Mouse (Mus musculus) E14TG2a.4 (cell line): ENCODE results near the gene Armc6.

ENCODE experiments used
- CTCF ChIP-seq: conservative IDR thresholded peaks from 2 replicates; pipeline ENCODE4 v1.5.1; 2014; ENCODE audit warnings: low read length
- POU5F1 ChIP-seq: IDR thresholded peaks from 2 replicates; pipeline ENCODE4 v1.6.1; 2014; ENCODE audit warnings: low read length, borderline replicate concordance

DNA sequence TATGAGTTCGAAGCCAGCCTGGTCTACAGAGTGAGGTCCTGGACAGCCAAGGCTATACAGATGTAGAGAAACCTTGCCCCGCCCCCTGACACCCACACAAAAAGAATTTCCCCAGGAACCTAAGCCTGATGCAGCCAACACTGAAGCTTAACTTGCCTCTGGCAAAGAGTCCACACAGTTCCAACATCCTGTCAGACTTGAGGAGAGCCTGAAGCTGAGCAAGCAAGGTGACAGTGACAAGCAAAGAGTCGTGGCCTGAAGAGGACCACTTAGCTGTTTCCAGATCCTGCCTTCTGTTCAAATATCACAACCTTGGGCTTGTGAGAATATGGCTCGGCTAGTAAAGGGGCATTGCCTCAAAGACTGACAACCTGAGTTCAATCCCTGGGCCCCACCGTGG, 19.2 kb downstream of the Armc6 start:
- TF ChIP-seq POU5F1: no peak
- no peak for TF ChIP-seq CTCF
